Mouse (Mus musculus): Measurements from ENCODE around the gene Ptprn2.

GRCm38 (mm10) chr12:117239927-117240715 lies 754.6 kb downstream of the Ptprn2 start:
- no peak for TF ChIP-seq CTCF (IDR thresholded peaks at IDR 0.05; ENCODE audit: low read depth, low read length)
- TF ChIP-seq POLR2A (IDR thresholded peaks at IDR 0.05; ENCODE audit: insufficient read depth, low read length): no peak
- no peak for TF ChIP-seq EP300 (IDR thresholded peaks at IDR 0.05; ENCODE audit: insufficient read depth, low read depth, low read length)

Data from ES-Bruce4 (cell line).